Mouse (Mus musculus) gastrocnemius, postnatal 10 days (tissue): ENCODE measurements around the gene Tmem144. TPM values are rescaled to one million over a fixed set of nuclear protein-coding genes. Genes with fewer than 3 reads are reported as not detected.

Experiments used
- DNase-seq: peaks from one replicate; pipeline ENCODE4 v3.0.0; 2021; ENCODE audit warnings: mixed read lengths
- total RNA-seq, 2 experiments: library from RNA; stranded (reverse); gene quantifications; 2 replicates each; pipeline ENCODE4 v1.2.3; 2021

Gene Tmem144
- total RNA-seq, 2 experiments from 2014 or later: 1.1 to 3.3 TPM

DNA sequence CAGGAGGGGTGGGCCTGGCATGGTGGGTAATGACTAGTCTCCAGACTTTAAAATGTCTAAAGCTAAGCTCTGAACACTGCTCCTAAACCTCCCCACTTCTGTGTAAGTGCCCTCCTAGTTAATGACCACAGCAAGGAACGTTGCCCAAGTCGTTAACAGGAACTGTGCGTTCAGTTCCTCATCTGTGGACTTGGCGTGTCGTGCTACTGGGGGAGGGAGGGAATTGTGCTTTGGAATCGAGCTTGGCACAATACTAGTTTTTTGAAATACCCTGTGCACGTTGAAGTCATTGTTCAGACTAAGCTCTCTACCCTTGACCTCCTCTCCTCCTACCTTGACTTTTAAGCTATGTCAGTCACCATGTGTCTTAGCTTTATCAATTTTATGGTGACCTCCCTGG, 12.3 kb upstream of the Tmem144 start:
- DNase-seq: no peak

DNA sequence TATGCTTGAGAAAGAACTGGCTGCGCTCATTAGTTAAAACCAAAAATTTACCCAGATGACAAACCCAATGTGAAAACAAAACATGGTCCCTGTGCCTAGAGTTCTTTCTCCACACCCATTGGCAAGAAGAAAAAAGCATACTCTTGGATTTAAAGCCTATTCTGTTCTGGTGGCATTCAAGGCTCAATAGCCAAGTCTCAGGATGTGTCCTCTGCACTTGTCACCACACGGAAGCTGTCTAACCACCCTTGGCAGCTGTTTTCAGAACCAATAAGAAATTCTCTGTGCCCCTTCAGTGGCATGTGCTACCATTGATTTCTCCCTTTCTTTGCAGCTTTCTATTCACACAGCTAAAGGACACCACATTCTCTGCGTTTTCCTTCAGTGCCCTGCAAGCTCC, 5.6 kb upstream of the Tmem144 start:
- no peak for DNase-seq

DNA sequence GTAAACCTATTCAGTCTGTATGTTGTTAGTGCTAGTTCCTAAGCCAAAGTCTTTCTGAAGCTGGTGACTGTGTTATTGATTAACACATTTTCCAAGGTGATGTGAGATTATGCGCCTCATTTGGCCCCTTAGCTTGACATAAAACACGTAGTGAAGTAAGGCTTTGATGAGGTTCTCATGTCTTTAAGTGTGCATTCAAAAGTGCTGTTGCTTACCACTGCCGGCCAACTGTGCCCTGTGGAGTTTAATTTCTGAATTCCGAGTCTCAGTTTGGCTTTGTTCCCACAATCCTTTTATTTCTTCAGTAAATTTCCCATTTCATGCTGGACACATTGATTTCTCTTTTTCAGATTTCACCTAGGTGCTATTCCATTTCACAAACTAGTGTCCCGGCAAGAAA, 5.2 kb upstream of the Tmem144 start:
- no peak for DNase-seq

DNA sequence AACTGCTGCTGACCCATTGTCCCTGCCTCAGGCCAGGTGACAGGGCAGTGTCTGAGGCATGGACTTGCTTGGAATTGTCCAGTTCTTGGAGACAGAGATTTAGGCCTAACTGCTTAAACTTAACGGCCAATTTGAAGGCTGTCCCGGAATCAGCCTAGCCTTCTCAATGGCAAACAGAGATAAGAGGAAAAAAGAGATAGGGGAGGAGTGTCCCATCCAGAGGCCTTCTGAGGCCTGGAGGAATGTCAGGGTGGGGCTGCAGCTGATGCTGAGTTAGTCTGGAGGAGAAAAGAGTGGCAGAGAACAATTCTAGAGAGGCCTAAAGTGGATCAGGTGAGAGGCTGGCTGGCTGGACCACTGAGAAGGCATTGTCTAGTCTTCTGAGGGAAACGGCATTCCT, 465 bp downstream of the Tmem144 start:
- no peak for DNase-seq

DNA sequence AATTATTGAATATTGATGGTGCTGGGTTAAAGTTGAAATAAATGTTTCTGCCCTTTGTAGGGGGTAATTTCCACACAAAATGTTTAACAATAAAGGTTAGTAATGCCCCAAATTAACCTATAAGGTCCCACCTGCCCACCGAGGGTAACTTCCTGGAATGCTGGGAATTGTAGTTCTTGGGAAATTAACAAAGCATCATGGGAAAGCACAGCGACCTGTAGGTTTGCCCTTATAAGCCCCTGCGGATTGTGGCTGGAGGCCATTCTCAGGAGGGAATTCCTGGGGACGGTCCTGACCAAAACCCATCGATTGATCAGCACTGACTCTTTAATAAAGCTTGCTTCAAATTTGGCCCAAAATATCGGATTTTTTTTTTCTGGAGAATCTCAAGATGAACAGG, 1.9 kb downstream of the Tmem144 start:
- no peak for DNase-seq

DNA sequence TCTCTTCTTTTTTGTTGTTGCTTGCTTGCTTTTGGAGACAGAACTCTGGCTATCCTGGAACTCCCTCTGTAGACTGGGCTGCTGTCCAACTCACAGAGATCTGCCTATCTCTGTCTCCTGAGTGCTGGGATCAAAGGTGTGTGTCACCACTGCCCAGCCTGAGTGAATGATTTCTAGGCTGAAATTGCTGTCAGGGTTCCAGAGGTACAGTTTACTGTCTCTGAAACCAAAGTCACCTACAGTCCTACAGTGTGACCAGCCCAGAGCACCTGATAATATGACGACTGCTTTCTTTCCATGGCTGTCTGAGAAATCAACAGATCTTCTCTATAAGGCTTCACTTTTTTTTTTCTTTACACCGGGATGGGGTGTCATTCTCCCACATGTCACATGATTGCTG, 3.0 kb downstream of the Tmem144 start:
- DNase-seq: no peak

DNA sequence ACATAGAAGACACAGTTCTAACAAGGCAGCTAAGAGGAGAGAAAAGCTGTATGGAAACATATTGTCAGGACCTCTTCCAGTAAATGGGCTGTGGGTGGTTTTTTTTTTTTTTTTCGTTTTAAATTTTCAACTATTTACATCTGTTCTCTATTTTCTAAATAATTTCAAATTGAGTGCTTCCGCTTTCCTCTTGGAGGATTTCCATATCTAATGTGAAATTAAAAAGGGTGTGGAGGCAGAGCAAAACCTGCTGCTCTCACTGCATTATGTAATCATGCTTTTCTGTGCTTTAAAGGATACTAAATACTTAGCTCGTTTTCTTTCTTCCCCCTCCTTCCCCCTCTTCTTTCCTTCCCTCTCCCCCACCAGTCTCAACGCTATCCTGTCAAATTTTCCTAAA, 3.7 kb downstream of the Tmem144 start:
- DNase-seq: no peak

DNA sequence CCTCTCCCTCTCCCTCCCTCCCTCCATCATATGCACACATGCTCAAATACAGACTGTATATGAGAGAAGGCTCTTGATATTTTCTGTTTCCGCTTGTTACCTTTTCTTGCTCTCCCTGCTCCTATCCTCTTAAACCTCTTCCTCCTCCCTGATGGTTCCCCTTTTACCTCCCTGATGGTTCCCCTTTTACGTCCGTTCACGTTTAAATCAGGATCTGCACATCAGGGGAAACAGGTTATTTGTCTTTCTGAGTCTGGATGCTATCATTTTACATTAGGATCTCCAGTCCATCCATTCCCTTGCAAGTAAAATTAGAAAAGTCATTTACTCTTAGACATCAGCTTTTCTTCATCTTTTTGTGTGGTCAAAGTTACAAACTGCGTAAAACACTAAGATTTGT, 5.9 kb downstream of the Tmem144 start:
- no peak for DNase-seq

DNA sequence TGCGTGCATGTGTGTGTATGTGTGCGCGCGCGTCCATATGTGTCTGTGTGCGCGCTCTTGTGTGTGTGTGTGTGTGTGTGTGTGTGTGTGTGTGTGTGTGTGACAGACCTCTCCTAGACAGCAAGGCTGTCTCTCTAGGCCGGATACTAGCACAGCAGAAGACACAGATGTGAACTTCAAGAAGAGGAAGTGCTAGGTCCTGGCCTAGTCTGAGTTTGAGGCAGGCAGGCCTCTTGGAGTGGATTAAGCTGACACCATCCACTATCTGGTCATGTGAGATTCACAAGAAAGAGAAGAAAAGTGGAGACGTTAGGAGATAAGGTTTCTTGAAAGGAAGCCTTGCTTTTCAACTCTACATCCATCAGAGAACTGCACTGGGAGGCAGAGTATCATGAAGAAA, 8.6 kb downstream of the Tmem144 start:
- DNase-seq: no peak

DNA sequence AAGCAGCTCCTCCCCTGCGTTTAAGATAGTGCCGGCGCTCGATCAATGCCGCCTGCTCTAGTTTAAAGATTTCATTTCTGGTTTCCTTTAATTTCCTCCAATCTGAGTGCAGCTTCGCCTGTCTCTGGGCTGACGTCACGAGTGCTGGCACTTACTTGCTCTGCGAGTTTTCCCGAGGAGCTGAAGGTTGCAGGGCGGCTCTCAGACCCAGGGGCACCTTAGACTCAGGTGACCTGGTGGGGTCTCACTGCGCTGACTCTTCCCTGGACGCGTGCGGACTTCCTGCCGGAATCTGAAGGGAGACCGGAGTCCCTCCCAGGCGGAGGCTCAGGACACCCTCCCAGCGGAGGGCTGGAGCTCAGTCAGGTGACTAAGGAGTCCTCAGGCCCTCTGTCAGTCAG, 10.0 kb downstream of the Tmem144 start:
- peak; percentile 61 for DNase-seq

DNA sequence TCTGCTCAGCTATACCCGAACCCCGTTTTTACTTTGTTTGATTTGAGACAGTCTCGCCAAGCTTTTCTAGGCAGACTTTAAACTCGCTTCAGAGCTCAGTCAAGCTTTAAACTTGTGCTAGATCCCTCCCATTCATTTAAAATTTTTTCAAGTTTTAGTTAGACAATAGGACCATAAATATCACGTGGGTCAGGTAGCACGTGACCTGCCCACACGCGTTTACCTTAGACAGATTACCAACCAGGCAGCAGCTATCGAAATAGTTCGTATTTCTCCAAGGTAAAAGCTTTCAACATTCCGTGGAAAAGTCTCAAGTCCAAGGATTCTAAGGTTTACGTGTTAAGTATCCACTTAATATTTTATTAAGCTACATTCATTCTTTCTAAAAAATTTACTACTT, 10.4 kb downstream of the Tmem144 start:
- peak; percentile 31 for DNase-seq

DNA sequence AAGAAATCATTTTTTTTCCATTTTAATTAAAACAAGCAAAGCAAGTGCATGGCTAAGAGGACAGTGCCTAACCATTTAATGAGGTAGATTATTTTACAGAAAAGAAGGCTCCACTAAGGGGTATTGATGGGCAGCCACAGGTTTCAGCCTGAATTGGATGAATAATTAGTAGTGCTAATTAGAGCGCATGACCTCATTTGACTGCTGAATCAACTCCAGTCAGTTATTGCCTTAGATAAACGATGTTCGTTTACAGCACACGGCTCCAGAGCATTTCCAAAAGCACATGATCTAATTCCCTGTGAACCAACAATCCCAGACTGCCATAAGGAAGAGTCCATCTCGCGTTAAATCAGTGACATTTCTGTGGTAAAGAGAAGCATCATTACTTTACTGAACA, 11.1 kb downstream of the Tmem144 start:
- DNase-seq: no peak

DNA sequence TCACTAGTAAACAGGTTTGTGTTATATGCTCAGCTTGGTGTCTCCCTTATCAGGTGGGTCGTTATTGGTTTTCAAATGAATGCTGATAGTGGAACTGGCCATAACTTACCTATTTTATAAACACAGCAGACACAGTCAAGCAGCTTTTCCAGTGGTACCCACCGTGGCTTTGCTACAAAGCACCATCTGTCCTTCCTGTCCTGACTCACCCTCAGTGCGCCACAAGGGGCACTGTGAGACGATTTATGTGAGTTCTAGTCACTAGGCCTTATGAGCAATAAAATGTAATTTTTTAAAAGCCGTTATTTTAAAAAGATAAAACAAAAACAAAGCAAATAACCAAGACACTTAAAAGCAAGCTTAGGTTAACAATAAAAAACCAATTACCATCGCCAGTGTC, 13.8 kb downstream of the Tmem144 start:
- no peak for DNase-seq

DNA sequence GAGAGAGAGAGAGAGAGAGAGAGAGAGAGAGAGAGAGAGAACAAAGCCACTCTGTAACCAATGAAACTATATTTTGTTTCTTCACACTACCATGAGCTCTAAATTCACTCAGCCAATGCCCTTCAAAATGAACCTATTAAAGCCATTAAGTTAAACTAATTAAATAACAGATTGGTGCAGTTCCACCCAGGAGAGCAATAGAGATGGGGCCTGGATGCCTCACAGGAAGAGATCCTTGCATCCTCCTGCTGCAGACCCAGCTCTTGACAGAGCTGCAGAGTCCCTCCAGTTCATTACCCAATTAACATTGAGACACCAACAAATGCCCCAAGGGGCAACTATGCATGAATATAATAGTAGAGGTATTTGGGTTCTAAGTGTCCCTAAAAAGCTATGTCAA, 23.3 kb downstream of the Tmem144 start:
- no peak for DNase-seq

DNA sequence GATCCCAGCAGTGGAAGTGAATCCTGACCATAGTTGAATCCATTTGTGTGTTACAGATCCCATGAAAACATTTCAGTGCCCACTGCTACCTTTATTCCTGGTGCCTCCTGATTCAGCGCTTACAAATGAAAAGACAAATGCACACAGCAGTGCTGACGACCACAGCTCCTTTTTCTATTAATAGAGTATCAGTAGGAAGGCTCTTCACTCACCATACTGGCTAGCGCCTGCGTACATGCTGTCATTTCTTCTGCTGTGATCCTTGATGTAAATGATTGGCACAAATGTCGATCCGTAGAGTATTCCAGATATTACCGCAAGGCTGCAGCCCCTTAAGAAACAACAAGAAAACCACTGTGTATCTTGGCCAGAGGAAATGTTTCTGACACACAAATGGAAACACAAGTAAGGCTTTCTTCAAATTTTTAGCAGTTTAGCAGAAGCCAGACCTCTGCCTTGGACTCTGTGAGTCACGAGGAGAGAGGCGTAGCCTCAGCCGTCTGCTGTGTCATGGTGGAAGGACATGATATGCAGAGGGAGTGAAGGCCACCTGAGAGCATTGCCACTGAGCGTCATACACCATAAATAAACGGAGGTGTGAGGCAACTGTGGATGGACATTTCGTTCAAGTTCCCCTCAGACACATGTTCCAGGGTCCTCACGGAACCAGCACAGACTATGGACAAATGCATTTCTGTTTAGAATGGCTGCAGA, 27.3 kb downstream of the Tmem144 start:
- DNase-seq: no peak

DNA sequence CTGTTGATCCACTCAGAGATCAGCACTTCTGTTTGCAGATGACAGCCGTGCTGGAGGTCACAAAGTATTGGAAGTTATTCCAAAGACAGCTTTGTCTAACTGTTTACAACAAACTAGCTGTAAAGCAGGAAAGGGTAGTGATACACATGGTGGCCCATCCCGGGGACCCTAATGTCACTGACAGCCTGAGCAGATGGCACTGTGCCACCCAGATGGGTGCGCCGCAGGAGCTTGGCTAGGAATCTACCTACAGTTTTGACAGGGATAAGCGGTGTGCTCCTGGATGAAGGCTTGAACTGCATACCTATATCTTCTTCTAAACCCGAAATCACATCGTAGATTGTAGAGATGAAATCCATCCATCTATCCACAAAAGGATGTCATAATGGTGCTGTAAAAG, 29.4 kb downstream of the Tmem144 start:
- no peak for DNase-seq

DNA sequence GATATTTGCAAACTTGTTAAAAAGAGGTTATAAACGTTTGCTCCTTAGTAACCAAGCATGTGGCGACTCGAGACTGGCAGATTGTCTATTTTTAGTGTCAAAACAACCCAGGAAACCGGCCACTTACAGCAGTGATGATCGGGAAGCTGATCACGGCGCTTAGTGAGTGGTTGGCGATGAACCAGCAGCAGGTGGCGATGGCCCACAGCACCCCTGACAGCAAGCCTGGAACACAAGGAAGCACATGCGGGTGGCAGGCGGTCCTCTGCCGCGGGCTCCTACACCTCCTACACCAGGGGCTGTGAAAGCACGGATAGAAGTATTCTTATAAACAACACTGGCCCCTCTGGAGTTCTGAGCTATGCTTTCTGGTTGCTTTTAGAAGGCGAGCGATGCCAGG, 31.4 kb downstream of the Tmem144 start:
- DNase-seq: no peak

DNA sequence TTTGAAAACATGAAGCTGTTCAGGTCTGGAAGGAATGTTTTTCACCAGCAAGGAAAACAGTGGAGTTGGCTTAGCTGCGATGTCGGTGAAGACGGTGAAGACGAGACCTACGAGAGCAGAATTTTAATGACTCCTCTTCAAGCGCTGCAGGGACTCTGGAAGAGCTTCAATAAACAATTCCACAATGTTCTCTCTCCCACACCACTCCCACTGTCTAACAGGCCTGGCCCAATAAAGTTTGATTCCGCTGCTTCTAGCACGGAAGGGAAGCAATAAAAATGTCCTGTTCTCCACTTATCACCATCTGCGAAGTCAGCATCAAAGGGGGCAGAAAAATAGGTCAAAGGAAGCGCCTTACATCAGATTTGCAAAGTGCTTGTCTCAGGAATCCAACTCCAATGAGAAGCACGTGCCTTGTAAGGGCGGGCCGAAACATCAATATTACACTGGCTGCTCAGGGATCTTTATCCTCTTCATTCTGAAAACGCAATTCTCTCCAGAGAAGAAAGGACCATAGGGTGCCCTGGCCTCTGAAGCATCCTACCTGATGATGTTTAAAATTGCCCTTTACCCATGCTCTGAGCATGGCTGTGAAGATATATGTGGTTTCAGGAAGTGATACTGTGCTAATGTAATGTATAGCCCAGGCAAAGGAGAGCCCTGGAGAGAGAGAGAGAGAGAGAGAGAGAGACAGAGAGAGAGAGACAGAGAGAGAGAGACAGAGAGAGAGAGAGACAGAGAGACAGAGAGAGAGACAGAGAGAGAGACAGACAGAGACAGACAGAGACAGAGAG, 34.2 kb downstream of the Tmem144 start:
- DNase-seq: no peak

DNA sequence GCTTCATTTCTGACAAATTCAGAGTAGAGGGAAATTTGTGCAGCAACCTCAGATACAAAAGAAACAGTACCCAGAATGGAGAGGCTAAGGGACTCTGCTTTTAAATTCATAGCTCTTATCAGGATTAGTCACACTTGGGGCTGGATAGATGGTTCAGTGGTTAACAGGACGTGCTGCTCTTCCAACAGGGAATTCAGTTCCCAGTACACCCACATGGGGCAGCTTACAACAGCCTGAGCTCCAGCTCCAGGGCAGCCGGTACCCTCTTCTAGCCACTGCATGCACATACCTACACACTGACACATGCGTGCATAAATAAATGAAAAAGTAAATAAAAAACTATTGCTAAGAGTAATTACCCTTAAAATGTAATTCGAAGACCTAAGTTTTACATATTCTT, 36.3 kb downstream of the Tmem144 start:
- DNase-seq: no peak

DNA sequence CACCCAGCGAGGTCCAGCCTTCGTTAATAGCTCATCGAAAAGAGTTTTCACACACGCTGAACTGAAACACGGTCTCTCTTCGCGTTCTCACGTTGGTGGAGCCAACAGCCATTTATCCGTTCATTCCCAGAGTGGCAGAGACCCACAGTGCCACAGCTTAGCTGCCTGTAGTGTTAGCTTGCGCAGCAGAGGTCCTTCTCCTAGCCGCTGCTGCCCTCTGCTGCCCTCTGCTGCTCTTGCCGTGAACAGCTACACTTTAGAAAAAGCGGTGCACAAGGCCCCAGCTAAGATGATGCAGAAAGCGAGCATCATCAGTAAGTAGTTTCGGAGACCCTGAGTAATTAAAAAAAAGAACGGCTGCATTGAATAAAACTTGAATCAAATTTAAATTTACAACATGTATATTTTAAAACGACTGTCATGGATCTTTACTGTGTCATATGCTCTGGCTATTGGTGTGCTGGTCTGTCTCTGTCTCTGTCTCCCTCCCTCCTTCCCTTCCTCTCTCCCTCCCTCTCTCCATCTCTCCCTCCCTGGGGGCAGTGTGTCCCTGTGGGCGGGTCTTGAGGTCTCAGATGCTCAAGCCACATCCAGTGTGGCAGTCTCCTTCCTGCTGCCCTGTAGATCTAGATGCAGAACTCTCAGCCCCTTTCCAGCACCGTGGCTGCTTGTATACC, 38.6 kb downstream of the Tmem144 start:
- DNase-seq: peak; percentile 71

DNA sequence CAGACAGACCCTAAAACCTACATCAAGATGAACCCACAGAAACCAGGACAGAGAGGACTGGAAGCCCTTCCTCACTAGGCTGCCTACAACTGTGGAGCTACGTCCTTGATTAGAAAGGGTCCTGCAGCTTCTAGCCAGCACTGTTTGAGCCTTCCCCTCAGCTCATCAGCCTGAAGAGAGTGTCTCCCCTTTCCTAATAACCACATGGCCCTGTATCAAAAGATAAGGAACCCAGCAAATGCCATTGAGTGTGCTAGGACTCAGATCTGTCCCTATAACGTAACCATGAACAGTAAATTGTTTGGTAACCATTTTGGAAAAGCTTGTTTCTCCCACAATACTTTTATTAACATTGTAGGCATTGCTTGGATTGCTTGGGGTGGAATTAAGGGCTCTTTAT, 40.5 kb downstream of the Tmem144 start:
- DNase-seq: no peak

DNA sequence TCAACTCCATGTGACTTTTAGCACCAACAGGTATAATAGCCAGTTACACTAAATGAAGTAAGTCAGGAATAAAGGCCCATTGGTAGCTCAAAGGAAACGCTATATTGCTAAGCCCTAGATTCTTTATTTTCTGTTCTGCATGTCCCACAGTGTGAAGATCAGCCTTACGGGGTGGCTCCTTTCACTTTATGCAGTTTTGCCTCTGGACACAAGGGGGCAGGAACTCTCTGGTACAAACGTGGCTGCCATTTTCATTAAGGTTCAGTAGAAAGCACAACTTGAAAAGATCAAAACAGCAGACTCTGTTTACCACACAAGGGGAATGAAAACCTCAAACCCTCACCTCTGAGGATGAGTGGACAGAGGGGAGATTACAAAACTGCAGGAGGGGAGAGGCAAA, 40.9 kb downstream of the Tmem144 start:
- DNase-seq: no peak

DNA sequence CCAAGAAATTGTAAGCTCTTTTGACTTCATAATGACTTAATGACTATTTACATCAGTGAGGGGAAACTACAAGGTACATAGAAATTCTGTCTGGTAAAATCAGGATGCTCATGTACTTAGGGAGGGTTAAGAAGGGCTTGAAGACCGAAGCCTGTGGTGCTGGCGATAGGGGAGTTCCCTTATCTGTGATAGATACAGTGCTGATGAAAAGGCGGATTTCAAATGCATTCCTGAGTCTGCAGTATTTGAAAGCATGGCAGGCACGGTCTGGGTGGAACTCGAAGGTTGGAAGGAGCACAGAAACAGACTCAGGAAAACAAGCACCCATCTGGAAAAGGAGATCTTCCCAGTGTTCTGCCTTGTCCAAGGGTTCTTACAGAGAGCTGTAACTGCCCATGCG, 42.0 kb downstream of the Tmem144 start:
- DNase-seq: no peak

DNA sequence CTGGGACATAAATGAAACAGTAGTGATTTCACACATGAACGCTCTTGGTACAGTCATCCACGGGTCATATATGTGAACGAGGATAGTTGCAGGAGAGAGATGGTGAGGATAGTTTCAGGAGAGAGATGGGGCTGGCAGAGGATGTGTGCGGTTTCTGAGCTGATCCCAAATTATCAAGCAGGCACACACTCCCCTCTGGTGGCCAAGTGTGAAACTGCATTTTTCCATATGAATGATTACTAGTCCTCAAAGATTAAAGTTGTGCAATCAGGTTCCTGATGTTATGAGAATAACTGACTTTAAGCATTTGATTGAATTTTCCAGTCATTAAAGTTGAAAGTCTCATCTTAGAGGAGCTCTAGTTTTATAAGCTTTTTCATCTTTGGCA, 43.4 kb downstream of the Tmem144 start:
- peak; percentile 62 for DNase-seq
